Mouse (Mus musculus): ENCODE results near the gene Klhl40.

Gene Klhl40

DNA sequence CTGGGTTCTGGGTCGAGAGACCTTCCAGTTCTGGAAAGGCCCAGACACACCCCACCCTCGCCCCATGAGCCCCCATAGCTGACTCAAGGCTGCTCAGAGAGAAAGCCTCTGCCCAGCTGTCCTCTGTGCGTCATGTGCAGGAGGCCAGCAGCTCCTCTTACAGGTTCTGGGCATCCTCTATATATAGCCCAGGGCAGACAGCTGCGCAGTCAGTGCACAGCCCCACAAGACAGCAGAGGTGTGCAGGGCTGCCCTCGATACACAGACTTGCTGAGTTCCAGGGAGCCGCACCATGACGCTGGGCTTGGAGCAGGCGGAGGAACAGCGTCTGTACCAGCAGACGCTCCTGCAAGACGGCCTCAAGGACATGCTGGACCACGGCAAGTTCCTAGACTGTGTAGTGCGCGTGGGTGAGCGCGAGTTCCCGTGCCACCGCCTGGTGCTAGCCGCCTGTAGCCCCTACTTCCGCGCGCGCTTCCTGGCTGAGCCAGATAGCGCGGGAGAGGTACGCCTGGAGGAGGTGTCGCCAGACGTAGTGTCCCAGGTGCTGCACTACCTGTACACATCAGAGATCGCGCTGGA, at the start of gene Klhl40:
Klhl40 (plus strand) TSS at position 124 of the 582 bp plus-strand sequence.
- no peak for DNase-seq (ENCODE audit: low read depth)

DNA sequence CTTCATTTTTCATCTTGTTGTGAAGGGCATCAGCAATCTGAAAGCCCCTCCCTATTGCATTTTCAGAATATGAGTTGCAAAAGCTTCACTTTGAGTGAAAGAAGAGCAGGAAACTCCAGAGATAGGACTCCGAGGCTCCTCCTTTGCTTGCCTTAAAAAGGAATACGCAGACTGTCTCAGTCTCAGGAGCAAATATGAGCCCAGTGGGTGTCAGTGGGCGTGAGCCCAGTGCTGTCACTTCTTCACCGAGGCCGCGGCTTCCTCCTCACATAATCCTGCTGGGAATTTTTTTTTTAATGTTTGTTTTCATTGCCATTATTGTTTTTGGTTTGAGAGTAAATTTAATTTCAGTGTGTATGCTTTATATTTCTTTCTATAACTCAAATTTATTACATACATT, 36.9 kb upstream of the Klhl40 start:
- peak; percentile 36 for DNase-seq (ENCODE audit: low read depth)

DNA sequence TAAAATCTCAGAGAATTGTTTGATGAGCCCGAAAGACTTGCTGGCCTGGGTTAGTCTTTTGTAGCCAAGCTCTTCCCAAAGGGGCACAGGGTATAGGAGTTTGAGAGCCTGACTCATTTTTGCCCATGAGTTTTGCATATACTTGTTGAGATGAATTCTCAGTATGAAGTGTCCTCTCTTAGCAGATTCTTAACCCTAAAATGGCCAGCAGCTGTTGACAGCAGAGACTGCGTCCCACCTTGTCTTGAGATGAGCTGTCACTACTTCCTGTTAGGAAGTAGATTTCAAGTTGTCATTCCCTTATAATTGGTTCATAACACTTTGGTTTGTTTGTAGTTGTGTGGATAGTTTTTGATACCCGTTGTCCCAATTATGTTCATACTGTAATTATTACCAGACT, 36.2 kb upstream of the Klhl40 start:
- DNase-seq (ENCODE audit: low read depth) = peak; percentile 62

DNA sequence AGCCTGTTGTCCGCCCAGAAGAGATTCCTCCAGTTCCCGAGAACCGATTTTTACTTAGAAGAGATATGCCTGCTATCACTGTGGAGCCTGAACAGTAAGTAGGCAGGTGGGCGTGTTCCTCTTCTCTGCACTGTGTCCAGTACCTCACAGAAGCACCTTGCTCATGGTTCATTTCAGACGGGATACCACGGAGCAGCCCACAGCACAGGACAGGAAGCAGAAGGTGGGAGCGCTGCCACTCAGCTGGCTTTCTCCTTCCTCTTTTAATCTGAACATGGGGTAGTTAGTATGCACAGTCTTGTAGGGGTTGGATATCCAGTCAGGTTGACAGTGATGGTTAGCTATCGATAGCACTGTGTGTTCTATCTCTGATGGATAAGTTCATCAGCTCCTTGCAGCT, 33.4 kb upstream of the Klhl40 start:
- no peak for DNase-seq (ENCODE audit: low read depth)

DNA sequence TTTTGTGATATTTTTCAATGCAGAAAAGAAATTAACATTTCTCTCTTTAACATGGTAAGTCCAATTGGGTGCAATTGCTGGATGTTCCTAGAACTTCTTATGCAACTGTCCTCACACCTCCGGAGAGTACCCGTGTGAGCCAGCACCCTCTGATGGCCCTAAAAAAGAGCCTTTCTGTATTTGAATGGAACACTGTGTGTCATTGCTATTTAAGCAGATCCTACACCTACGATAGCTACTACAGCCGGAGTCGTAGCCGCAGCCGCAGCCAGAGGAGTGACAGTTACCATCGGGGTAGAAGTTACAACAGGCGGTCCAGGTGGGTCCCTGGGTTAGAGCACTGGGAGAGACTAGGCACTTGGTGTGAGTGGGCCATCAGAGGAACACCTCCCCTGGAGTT, 24.6 kb upstream of the Klhl40 start:
- no peak for DNase-seq (ENCODE audit: low read depth)

DNA sequence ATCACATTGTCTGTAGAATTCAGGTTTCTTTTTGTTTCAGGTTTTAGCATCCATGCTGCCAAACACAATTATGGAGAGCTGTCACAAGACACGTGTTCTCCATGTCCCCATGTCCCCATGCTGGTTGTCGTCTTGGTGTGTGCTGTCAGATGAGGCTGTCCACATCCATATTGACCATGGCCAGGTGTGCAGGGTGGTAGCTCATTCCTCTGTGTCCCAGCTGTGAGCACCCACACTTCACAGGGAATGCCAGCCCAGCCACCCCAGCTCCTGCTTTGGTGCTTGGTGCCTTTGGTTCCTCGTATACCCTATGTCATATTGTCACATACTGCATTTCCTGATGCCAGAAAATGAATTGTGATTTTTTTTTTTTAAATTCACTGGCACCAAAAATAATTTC, 22.8 kb upstream of the Klhl40 start:
- DNase-seq (ENCODE audit: low read depth) = no peak

DNA sequence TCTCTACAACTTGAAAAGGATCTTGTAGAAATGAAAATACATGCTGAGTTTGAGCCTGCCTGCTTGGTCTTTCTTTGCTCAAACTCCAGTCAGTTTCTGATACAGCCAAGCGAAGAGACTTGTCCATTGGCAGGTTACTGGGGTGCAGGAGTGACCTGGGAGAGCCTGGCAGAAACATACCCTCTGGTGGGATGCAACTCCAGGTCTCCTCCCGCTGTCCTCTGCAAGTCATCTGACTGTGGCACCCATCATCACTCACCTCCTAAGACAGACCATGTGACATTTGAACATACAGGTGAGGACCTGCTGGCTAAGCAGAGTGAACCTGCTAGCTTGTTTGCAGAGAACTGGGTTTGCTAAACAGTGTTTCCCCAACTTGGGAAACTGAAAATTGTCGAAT, 20.6 kb upstream of the Klhl40 start:
- DNase-seq (ENCODE audit: low read depth) = no peak

DNA sequence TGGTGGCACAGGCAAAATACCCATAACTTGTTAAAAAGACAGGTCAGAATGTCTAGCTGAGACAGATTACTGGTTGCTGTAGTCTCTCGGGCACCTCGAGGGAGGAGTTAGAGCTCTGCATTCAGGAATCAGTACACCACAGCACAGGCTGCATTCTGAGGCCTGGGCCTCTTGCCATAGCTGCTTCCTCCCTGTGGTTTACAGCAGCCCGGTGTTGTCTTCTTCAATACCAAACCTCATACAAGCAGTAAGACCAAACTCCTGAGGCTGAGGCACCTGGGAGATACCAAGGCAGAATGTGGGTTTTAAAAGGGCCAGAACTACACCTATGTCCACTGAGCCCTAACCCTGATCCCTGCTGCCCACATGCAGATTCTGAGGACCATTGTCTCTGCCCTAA, 20.0 kb upstream of the Klhl40 start:
- peak; percentile 48 for DNase-seq (ENCODE audit: low read depth)

DNA sequence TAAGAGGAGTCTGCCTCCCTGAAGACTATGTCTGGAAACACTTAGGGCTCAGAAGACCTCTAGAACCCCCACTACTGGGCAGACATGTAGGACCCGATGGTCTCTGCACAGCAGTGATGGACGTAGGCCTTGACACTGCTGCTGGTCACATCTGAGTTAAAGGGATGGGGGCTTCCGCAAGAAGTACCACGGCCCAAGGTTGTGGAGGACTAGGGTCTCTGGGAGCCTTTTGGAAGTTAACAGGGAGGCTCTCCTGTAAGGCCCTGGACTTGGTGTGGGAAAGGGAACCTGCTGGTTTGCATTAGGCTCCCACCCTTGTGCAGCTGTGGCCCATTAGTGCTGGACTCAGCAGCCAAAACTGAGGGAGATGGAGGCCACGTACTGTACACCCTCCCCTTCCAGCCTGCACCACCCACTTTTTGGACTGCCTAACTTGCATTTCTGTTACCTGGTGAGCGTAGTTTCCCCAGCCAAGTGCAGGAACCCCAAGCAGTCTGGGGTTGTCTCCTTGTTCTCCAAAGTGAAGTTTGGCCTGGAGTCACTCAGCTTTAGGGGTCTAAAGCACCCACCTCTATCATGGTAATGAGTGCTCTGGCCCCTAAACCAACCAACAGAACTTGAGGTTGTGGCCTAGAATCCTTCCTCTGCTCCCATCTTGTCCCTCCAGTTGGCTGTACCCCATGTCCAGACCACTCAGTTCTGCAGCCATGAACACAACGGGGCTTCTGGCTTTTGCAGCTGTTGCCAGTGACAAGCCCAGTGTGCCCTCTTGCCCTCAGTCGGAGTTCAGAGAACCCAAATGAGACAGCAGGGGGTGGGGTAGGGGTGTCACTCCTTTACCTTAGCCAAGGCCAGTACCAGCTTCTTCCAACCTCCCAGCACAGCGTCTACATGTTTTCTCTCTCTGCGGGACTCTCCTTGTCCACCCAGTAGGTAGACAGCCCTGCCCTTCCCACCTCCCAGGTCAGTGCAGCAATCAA, 19.3 kb upstream of the Klhl40 start:
- no peak for DNase-seq (ENCODE audit: low read depth)

DNA sequence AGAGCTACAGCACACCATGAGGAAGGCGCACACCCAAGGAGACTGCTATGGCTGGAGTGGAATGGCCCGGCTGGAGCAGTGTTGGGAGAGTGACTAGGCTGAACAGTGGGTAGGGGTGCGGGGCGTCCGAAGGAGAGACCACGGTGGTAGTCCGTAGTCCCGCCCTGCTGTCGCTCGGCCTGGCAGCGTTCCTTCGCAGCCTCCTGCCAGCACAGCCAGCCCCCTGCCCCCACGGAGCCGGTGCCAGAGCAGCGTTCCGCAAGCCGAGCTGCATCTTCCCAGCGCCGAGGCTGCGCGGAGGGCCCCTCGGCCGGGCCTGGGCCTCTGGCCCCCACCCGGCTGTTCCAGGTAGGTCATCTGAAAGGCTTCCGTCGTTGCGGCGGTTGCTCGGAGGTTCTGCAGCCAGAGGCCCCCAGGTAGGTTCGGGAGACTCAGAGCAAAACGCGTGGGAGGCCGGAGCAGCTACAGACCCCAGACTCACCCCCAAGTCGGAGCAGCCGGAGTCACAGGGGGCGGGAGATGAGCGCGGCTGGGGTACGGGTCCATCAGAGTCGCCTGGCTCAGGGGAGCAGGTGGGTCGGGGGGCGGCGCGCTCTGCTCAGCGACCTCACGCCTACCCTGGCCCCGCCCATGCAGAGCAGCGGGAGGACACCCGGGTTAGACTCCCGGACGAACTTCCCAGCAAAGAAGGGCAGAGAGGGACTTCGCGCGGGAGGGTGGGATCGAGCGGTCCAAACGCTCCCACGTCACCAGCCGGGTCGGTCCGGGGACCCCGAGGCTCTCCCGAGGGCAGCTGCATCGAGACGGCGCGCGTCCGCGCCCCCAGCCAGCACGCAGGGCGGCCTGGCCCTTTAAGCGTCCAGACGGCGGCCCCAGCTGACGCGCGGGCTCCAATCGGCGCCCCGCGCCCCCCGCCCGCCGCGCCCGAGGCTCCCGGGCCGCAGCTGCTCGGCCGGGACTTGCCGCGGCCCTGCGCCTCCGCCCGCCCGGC, 18.0 kb upstream of the Klhl40 start, which contains the start of gene Zfp651:
Zfp651 (plus strand) TSS at position 240 of the 991 bp plus-strand sequence.
- peak; percentile 39 for DNase-seq (ENCODE audit: low read depth)

DNA sequence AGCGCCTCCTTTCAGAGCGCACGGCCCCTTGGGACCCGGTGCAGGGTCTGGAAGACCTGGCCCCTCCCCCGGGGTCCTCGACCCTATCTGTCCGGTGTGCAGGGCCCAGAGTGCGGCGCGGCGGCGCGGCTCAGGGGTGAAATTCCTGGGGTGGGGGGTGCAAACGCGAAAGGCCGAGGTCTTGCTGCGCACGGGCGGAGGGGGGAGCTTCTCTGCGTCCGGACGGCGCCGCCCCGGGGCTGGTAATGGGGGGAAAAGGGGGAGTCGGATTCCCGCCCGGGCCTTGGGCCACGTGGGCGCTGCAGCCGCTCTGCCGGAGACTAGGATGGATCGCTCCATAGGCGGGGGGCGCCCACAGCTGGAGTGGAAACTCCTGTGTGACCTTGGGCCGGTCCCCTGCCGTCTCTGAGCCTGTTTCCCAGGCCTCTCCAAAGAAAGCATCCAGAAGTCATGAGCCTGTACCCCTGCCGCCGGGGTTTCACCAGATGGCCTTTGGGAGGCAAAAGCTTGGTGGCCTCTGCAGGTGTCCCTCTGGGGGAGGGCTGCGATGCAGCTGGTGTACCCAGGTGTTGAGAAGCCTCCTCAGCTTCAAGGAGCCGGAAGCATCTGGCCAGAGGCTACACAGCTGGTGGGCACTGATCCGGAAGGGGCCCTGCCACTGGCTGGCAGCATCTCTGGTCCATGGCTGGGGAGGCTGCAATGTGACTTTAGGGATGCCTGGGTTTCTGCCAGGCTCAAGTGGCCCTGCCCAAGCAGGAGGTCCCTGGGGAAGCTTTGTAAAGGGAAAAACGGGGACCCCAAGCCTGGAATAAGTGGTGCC, 16.9 kb upstream of the Klhl40 start:
- DNase-seq (ENCODE audit: low read depth) = no peak

DNA sequence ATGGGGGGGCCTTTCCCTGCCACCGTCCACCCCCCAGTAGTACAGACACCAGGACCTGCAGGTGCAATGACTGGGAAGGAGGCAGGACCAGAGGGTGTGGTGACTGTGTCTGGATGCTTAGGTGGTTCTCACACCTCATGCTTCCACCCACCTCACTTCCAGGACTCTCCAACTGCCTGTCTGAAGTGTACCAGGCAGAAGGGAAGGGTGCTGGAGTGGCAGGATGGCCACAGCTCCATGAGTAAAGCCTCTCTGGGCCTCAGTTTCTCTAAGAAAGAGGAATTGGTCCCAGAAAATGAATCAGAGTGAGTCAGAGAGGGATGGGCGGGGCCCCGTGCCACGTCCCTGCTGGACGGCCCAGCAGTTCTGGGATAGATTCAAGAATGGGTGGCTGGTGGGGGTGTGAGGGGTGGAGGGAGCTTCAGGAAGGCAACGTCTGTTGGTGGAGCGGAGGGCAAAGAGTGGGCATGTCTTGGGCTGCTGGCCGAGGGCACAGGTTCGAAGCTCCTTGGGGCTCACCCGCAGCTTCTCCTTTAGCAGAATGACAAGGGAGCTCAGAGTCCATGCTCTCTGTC, 16.2 kb upstream of the Klhl40 start:
- no peak for DNase-seq (ENCODE audit: low read depth)

DNA sequence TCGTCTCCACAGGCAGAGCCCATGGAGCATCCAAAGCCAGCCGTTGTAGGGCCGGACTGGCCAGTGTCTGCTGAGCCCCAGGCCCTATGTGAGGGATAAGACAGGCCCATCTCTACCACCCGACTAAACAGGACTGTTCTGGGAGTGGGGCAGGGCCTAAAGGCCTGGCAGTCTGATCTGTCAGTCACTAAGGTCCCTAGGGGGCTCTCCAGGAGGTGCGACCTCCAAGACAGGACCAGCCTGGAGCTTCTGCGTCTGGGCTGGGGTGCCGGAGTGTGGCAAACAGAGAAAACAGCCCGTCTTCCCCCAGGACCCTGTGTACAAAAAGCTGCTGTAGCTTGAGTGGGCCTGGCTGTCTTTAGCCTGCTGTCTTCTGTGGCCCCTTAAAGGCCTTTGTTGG, 15.6 kb upstream of the Klhl40 start:
- no peak for DNase-seq (ENCODE audit: low read depth)

DNA sequence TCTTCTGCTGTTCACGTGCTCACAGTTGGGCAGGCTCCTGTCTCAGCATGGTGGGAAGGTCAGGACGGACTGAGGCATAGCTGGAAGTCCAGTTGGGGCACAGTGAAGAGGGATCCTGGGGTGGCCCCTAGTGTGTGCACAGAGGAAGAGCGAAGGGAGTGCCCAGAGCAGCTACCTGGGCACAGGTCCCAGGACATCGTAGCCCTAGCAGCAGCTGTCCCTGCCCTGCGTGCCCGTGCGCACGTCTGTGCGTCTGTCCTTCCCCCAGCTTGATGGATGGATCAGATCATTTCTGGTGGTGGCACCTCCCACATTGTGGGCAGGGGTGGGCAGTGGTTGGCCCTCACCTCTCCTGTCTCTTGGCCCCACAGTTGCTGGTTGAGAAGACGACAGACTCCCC, 15.2 kb upstream of the Klhl40 start:
- DNase-seq (ENCODE audit: low read depth) = no peak

DNA sequence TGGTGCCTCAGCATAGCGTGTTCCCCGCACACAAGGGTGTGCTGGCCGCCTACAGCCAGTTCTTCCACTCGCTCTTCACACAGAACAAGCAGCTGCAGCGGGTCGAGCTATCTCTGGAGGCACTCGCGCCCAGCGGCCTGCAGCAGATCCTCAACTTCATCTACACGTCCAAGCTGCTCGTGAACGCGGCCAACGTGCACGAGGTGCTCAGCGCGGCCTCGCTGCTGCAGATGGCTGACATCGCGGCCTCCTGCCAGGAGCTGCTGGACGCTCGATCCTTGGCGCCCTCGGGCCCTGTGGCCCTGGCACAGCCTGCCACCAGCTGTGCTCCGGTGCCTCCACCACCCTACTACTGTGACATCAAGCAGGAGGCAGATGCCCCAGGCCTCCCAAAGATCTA, 14.6 kb upstream of the Klhl40 start:
- DNase-seq (ENCODE audit: low read depth) = no peak

DNA sequence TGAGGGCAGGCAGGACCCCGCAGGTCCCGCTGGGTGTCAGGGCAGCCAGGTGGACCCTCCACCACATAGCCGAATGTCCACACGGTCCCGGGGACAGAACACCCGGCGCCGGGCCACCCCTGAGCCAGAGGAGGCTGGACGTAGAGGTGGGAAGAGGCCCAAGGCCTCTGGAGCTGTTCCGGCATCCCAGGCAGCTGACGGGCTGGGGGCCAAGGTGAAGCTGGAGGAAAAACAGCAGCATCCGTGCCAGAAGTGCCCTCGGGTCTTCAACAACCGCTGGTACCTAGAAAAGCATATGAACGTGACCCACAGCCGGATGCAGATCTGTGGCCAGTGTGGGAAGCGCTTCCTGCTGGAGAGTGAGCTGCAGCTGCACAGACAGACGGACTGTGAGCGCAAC, 13.7 kb upstream of the Klhl40 start:
- no peak for DNase-seq (ENCODE audit: low read depth)

DNA sequence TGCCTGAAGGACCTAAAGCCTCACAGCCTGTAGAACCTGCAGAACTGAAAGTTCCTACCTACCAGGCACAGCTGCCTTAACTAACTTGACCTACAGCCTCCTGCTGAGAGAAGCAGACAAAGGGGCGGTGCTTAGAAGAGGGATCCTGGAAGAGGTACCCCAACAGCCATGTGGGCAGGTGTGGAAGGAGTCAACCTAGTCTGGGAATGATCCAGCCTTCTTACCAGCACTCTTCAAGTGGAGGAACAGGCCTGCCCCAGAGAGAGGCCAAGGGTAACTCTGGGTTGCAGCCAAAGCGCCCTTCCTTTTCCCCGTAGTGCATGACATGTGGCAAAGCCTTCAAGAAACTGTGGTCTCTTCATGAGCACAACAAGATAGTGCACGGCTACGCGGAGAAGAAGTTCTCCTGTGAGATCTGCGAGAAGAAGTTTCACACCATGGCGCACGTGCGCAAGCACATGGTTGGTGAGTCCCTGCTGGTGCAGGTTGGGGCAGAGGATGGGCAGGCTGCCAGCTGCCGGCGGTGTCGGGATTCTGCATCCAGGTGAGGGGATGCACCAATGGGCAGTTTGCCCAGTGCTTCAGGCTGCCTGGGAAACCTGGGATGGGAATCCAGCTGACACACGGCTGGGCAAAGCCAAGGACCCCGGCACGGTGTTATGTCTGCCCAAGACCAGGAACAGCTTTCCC, 12.1 kb upstream of the Klhl40 start:
- no peak for DNase-seq (ENCODE audit: low read depth)

DNA sequence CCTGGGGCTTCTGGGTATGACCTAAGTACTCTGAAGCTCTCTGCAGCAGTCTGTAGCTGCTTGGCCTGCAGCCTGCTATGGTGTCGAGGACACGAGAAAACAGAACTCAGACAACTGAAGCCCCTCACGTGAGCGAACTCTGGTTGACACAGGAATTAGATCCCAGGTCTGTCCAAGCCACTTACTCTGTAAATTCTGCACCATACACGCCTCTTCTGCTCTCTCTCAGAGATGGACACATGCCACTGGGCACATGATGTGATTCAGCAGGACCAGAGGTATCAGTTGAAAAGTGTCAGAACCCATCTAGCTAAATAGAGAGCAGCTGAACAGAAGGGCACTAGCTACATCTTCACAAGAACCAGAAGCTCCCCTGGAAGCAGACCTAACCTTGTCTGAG, 5.0 kb upstream of the Klhl40 start:
- DNase-seq (ENCODE audit: low read depth) = no peak

DNA sequence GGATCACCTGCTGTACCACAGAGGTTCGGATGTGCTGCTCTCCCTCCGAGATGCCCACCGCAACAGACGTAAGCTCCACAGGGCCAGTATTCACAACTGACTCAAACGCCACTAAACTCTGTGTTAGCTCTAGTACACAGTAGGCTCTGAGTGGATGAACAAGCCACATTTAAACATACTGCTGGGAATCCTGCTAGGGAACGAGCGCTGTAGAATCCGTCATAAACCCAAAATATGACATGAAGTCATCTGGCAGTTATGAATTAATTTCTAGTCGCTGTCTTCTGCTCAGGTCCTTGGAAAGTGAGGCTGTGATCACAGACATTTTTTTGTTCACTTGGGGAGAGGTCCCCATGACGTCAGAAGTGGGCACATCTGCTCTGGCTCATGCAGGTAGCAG, 1.5 kb upstream of the Klhl40 start:
- no peak for DNase-seq (ENCODE audit: low read depth)

DNA sequence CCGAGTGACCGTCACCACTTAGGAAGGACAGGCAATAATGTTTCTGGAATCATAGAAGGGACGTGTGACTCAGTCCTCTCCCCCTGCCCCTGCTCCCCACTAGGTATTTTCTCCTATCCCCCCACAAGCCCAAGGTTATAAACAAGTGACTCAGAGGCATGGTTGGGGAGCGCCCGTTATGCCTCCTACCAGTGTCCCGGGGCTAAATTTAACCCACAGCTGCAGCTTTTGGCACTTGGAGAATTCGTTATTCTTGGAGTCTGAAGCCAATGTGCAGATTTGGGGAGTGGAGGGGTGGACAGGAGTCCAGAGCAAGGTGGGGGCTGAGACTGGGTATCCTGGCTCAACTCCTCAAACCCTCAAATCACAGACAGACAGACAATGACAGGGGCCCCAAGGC, 896 bp upstream of the Klhl40 start:
- no peak for DNase-seq (ENCODE audit: low read depth)
